Mouse (Mus musculus) limb, embryonic 15.5 days (tissue): ENCODE data around the gene Nxn. TPM values are rescaled to one million over a fixed set of nuclear protein-coding genes. Genes with fewer than 3 reads are reported as not detected.
A peak's percentile ranks its signal among the peaks of the same experiment; 100 is the strongest.

Source experiments
- ATAC-seq: fragments of 200-750 bp; cut with Nextera tagmentation; 2 replicates; pipeline ENCODE4 v1.8.0; 2017; ENCODE audit warnings: low read depth, moderate TSS enrichment; ENCODE audit not compliant: insufficient number of reproducible peaks, low FRiP score, low TSS enrichment
- H3K27ac ChIP-seq: fragments of 300-500 bp; sonication (generic); 2 replicates; pipeline ENCODE4 v1.5.1; 2015; ENCODE audit warnings: moderate library complexity, mild to moderate bottlenecking, inconsistent platforms
- H3K27me3 ChIP-seq: fragments of 300-500 bp; sonication (generic); 2 replicates; pipeline ENCODE4 v1.6.1; 2015; ENCODE audit warnings: inconsistent platforms
- H3K36me3 ChIP-seq: fragments of 300-500 bp; sonication (generic); 2 replicates; pipeline ENCODE4 v1.6.1; 2015; ENCODE audit warnings: inconsistent platforms
- H3K4me1 ChIP-seq: fragments of 300-500 bp; sonication (generic); 2 replicates; pipeline ENCODE4 v1.6.1; 2015; ENCODE audit warnings: inconsistent platforms
- H3K4me2 ChIP-seq: fragments of 300-500 bp; sonication (generic); 2 replicates; pipeline ENCODE4 v1.6.1; 2015; ENCODE audit warnings: mild to moderate bottlenecking, inconsistent platforms
- H3K4me3 ChIP-seq: fragments of 300-500 bp; sonication (generic); 2 replicates; pipeline ENCODE4 v1.5.1; 2015; ENCODE audit warnings: mild to moderate bottlenecking, inconsistent platforms
- H3K9ac ChIP-seq: fragments of 300-500 bp; sonication (generic); 2 replicates; pipeline ENCODE4 v1.6.1; 2015; ENCODE audit warnings: inconsistent platforms
- H3K9me3 ChIP-seq: fragments of 300-500 bp; sonication (generic); 2 replicates; pipeline ENCODE4 v1.6.1; 2016; ENCODE audit warnings: inconsistent platforms
- WGBS: fragments of 180-500 bp; shearing (Covaris S2); methylation state at CpG from one replicate; pipeline ENCODE4 v1.1.7; 2015; 5-methylcytosine and 5-hydroxymethylcytosine counted together
- polyA plus RNA-seq: library from polyadenylated mRNA; unstranded; fragments of >200 nt; fragmentation: Nextera tagmentation; extraction: Ambion mirVana; gene quantifications from 2 replicates; pipeline ENCODE4 v1.2.1, GENCODE M21; 2015

Nxn gene
- polyA plus RNA-seq, 1 experiment from 2014 or later: 60.8 TPM

GRCm38 (mm10) chr11:76292831-76293230 lies 106.1 kb downstream of the Nxn start:
- Histone ChIP-seq H3K9me3 (no peaks in the 10 kb centered on the region), H3K36me3 (no peaks in the 10 kb centered on the region), H3K4me3 (no peak overlapping the region), H3K9ac (no peak overlapping the region), H3K4me1 (peaks cover 70% of the 10 kb centered on the region), H3K27me3 (no peaks in the 10 kb centered on the region), H3K27ac (peak overlapping the region; percentile 78), H3K4me2 (peak overlapping the region; percentile 13)
- 32% methylated on average over 6 of the region's 6 CpGs for WGBS
- no peak for ATAC-seq

- Histone ChIP-seq H3K4me2 (peak overlapping the region; percentile 13), H3K4me3 (no peak overlapping the region), H3K27ac (peak overlapping the region; percentile 78), H3K9ac (no peak overlapping the region), H3K4me1 (peaks cover 68% of the 10 kb centered on the region), H3K27me3 (no peaks in the 10 kb centered on the region), H3K36me3 (no peaks in the 10 kb centered on the region), H3K9me3 (no peaks in the 10 kb centered on the region)
- 9% methylated on average over 15 of the region's 15 CpGs for WGBS
- no peak for ATAC-seq
Observed at GRCm38 (mm10) chr11:76292398-76292797, 106.5 kb downstream of the Nxn start.

GRCm38 (mm10) chr11:76291960-76292359 lies 107.0 kb downstream of the Nxn start:
- H3K27me3 ChIP-seq: no peaks in the 10 kb centered on the region
- H3K36me3 ChIP-seq: no peaks in the 10 kb centered on the region
- H3K4me1 ChIP-seq: peaks cover 68% of the 10 kb centered on the region
- H3K9ac ChIP-seq: no peak overlapping the region
- no peak overlapping the region for H3K4me3 ChIP-seq
- no peak for ATAC-seq
- H3K9me3 ChIP-seq: no peaks in the 10 kb centered on the region
- peak overlapping the region; percentile 78 for H3K27ac ChIP-seq
- H3K4me2 ChIP-seq: peak overlapping the region; percentile 13
- 43% methylated on average over 4 of the region's 4 CpGs for WGBS

- 34% methylated on average over 11 of the region's 11 CpGs for WGBS
- Histone ChIP-seq H3K4me2 (no peak overlapping the region), H3K9me3 (no peaks in the 10 kb centered on the region), H3K27me3 (no peaks in the 10 kb centered on the region), H3K4me3 (no peak overlapping the region), H3K27ac (peak overlapping the region; percentile 68), H3K4me1 (peaks cover 72% of the 10 kb centered on the region), H3K36me3 (no peaks in the 10 kb centered on the region), H3K9ac (no peak overlapping the region)
- ATAC-seq: no peak
Observed at GRCm38 (mm10) chr11:76290367-76290766, 108.6 kb downstream of the Nxn start.

- no peak overlapping the region for H3K4me2 ChIP-seq
- WGBS: 85% methylated on average over 6 of the region's 6 CpGs
- no peak for ATAC-seq
- H3K4me3 ChIP-seq: no peak overlapping the region
- H3K4me1 ChIP-seq: peaks cover 64% of the 10 kb centered on the region
- H3K27ac ChIP-seq: no peak overlapping the region
- H3K27me3 ChIP-seq: no peaks in the 10 kb centered on the region
- H3K36me3 ChIP-seq: peaks cover under 1% of the 10 kb centered on the region; the same call in 1 of the 2 replicates
- H3K9ac ChIP-seq: no peak overlapping the region
- no peaks in the 10 kb centered on the region; the same call in 1 of the 2 replicates for H3K9me3 ChIP-seq
Observed at GRCm38 (mm10) chr11:76288645-76289044, 110.3 kb downstream of the Nxn start.

- no peak overlapping the region for H3K4me3 ChIP-seq
- no peaks in the 10 kb centered on the region; the same call in 1 of the 2 replicates for H3K9me3 ChIP-seq
- H3K27me3 ChIP-seq: no peaks in the 10 kb centered on the region
- no peak for ATAC-seq
- no peak overlapping the region for H3K4me2 ChIP-seq
- H3K4me1 ChIP-seq: peaks cover 54% of the 10 kb centered on the region
- WGBS: 45% methylated on average over 10 of the region's 10 CpGs
- peaks cover 3% of the 10 kb centered on the region; the same call in 1 of the 2 replicates for H3K36me3 ChIP-seq
- H3K27ac ChIP-seq: no peak overlapping the region
- no peak overlapping the region for H3K9ac ChIP-seq
Observed at GRCm38 (mm10) chr11:76287301-76287700, 111.6 kb downstream of the Nxn start.

GRCm38 (mm10) chr11:76286534-76287126 lies 112.3 kb downstream of the Nxn start:
- H3K4me2 ChIP-seq: no peak overlapping the region

GRCm38 (mm10) chr11:76285431-76286075 lies 113.4 kb downstream of the Nxn start:
- Histone ChIP-seq H3K9me3 (no peaks in the 10 kb centered on the region; the same call in 1 of the 2 replicates), H3K9ac (no peak overlapping the region), H3K27me3 (no peaks in the 10 kb centered on the region), H3K27ac (peak overlapping the region; percentile 57; the same call in 1 of the 2 replicates), H3K36me3 (peaks cover 3% of the 10 kb centered on the region; the same call in 1 of the 2 replicates), H3K4me1 (peaks cover 39% of the 10 kb centered on the region), H3K4me3 (no peak overlapping the region), H3K4me2 (no peak overlapping the region)
- ATAC-seq: 0 out of 2 replicates have a peak, but pooled peaks have one; percentile 30
- WGBS: 25% methylated on average over 7 of the region's 7 CpGs

More at GRCm38 (mm10) chr11:76286534-76287126, 112.3 kb downstream of the Nxn start:
- no peak for ATAC-seq
- Histone ChIP-seq H3K36me3 (peaks cover 3% of the 10 kb centered on the region; the same call in 1 of the 2 replicates), H3K27me3 (no peaks in the 10 kb centered on the region), H3K9me3 (no peaks in the 10 kb centered on the region; the same call in 1 of the 2 replicates), H3K4me3 (no peak overlapping the region), H3K4me1 (peaks cover 47% of the 10 kb centered on the region), H3K27ac (no peak overlapping the region), H3K9ac (no peak overlapping the region)
- WGBS: 48% methylated on average over 10 of the region's 10 CpGs

- H3K9me3 ChIP-seq: no peaks in the 10 kb centered on the region; the same call in 1 of the 2 replicates
- no peak for ATAC-seq
- H3K27me3 ChIP-seq: no peaks in the 10 kb centered on the region
- H3K36me3 ChIP-seq: peaks cover 3% of the 10 kb centered on the region; the same call in 1 of the 2 replicates
- 85% methylated on average over 6 of the region's 6 CpGs for WGBS
- no peak overlapping the region for H3K27ac ChIP-seq
- H3K4me3 ChIP-seq: no peak overlapping the region
- no peak overlapping the region for H3K9ac ChIP-seq
- peaks cover 46% of the 10 kb centered on the region for H3K4me1 ChIP-seq
- no peak overlapping the region for H3K4me2 ChIP-seq
Observed at GRCm38 (mm10) chr11:76283841-76284240, 115.1 kb downstream of the Nxn start.

- Histone ChIP-seq H3K9me3 (no peaks in the 10 kb centered on the region; the same call in 1 of the 2 replicates), H3K36me3 (peaks cover 14% of the 10 kb centered on the region; the same call in 1 of the 2 replicates), H3K4me3 (no peak overlapping the region), H3K9ac (no peak overlapping the region), H3K4me1 (peaks cover 26% of the 10 kb centered on the region), H3K27ac (no peak overlapping the region), H3K4me2 (no peak overlapping the region), H3K27me3 (no peaks in the 10 kb centered on the region)
- no peak for ATAC-seq
- 54% methylated on average over 2 of the region's 2 CpGs for WGBS
Observed at GRCm38 (mm10) chr11:76279971-76280370, 119.0 kb downstream of the Nxn start.

- peaks cover 18% of the 10 kb centered on the region; the same call in 1 of the 2 replicates for H3K36me3 ChIP-seq
- no peaks in the 10 kb centered on the region for H3K27me3 ChIP-seq
- WGBS: 32% methylated on average over 14 of the region's 14 CpGs
- no peak overlapping the region for H3K4me3 ChIP-seq
- ATAC-seq: peak; percentile 11; the same call in 1 of the 2 replicates
- peak overlapping the region; percentile 65 for H3K27ac ChIP-seq
- peaks cover 22% of the 10 kb centered on the region for H3K4me1 ChIP-seq
- H3K4me2 ChIP-seq: no peak overlapping the region
- H3K9ac ChIP-seq: no peak overlapping the region
- H3K9me3 ChIP-seq: no peaks in the 10 kb centered on the region; the same call in 1 of the 2 replicates
Observed at GRCm38 (mm10) chr11:76278960-76279852, 119.7 kb downstream of the Nxn start.
